Mouse (Mus musculus) liver, embryonic 16.5 days (tissue): Measurements from ENCODE around the gene Prkar2a. TPM values are rescaled to one million over a fixed set of nuclear protein-coding genes. Genes with fewer than 3 reads are reported as not detected.
A peak's percentile ranks its signal among the peaks of the same experiment; 100 is the strongest.

ENCODE experiments used
- ATAC-seq: fragments of 200-750 bp; cut with Nextera tagmentation; 2 replicates; pipeline ENCODE4 v1.8.0; 2017; ENCODE audit warnings: low read depth, mild to moderate bottlenecking, moderate number of reproducible peaks, moderate library complexity
- H3K27ac ChIP-seq: fragments of 300-500 bp; sonication (generic); 2 replicates; pipeline ENCODE4 v1.5.1; 2014; ENCODE audit warnings: mild to moderate bottlenecking, low read length
- H3K27me3 ChIP-seq: fragments of 300-500 bp; sonication (generic); 2 replicates; pipeline ENCODE4 v1.6.1; 2014; ENCODE audit warnings: low read depth, low read length, mixed read lengths; ENCODE audit not compliant: control insufficient read depth, insufficient read depth
- H3K36me3 ChIP-seq: fragments of 300-500 bp; sonication (generic); 2 replicates; pipeline ENCODE4 v1.6.1; 2014; ENCODE audit warnings: mild to moderate bottlenecking; ENCODE audit not compliant: control insufficient read depth, insufficient read depth
- H3K4me1 ChIP-seq: fragments of 300-500 bp; sonication (generic); 2 replicates; pipeline ENCODE4 v1.6.1; 2014; ENCODE audit warnings: low read depth, low read length, mixed read lengths; ENCODE audit not compliant: control insufficient read depth
- H3K4me2 ChIP-seq: fragments of 300-500 bp; sonication (generic); 2 replicates; pipeline ENCODE4 v1.6.1; 2014; ENCODE audit warnings: low read depth, low read length, mixed read lengths
- H3K4me3 ChIP-seq: fragments of 300-500 bp; sonication (generic); 2 replicates; pipeline ENCODE4 v1.5.1; 2014; ENCODE audit warnings: low read depth, mild to moderate bottlenecking, low read length
- H3K9ac ChIP-seq: fragments of 300-500 bp; sonication (generic); 2 replicates; pipeline ENCODE4 v1.6.1; 2014; ENCODE audit warnings: low read depth, low read length
- H3K9me3 ChIP-seq: fragments of 300-500 bp; sonication (generic); replicated peaks from 2 replicates; pipeline ENCODE4 v1.6.1; 2016; ENCODE audit warnings: low read length; ENCODE audit not compliant: control insufficient read depth
- WGBS: fragments of 180-500 bp; shearing (Covaris S2); extraction: QIAGEN DNeasy Blood & Tissue Kit; methylation state at CpG from one replicate; pipeline ENCODE4 v1.1.7; 2014; ENCODE audit not compliant: insufficient replicate concordance; 5-methylcytosine and 5-hydroxymethylcytosine counted together
- polyA plus RNA-seq: library from polyadenylated mRNA; unstranded; fragments of >200 nt; fragmentation: Nextera tagmentation; extraction: Ambion mirVana; gene quantifications from 2 replicates; pipeline ENCODE4 v1.2.1, GENCODE M21; 2015

The Prkar2a gene
- polyA plus RNA-seq, 1 experiment from 2014 or later, result 8.8 TPM

DNA sequence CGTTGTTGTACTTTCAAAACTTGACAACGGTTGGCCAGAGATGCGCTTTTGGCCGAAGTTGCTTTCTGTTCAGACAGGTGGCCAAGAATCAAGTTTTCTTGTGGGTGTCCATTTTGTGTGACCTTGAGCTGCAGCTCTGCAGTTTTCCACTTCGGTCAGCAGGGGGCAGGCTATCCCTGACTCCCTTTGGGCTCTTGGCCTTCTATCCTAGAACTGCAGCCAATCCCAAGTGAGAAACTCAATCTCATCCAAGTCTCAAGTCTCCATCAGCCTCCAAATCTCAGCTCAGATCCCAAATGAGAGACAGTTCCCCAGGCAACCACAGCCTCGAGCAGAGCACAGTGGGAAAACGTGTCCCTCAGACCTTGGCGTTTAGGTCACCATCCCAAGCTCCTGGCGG is 64.2 kb downstream of the Prkar2a start:
- H3K9ac ChIP-seq, result no peak overlapping the region
- no peaks in the 10 kb centered on the region for H3K36me3 ChIP-seq
- H3K27ac ChIP-seq, result no peak overlapping the region
- 61% methylated on average over 9 of the region's 9 CpGs for WGBS
- no peak overlapping the region for H3K4me3 ChIP-seq
- H3K4me2 ChIP-seq, result no peak overlapping the region
- H3K9me3 ChIP-seq, result no peaks in the 10 kb centered on the region
- no peaks in the 10 kb centered on the region for H3K27me3 ChIP-seq
- H3K4me1 ChIP-seq, result peaks cover under 1% of the 10 kb centered on the region; the same call in 1 of the 2 replicates
- ATAC-seq, result no peak

DNA sequence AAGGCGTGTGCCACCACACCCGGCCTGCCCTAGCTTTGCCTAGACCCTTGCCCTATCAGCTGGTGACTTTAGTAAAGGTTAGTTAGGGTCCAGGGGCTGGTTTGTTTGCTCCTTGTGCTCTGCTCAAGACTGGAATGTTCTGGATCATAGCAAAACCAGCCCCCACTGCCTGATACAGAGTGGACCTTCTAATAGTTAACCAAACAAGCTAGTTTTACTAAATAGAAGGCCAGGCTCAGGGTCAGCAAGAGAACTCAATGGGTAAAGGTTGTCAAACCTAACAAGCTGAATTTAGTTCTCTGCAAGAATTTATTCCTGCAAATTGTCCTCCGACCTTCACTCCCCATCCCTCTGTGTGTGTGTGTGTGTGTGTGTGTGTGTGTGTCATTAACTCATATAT is 64.9 kb downstream of the Prkar2a start:
- no peak for ATAC-seq
- Histone ChIP-seq H3K27ac (no peak overlapping the region), H3K4me1 (no peaks in the 10 kb centered on the region), H3K9ac (no peak overlapping the region), H3K36me3 (no peaks in the 10 kb centered on the region), H3K27me3 (no peaks in the 10 kb centered on the region), H3K4me2 (no peak overlapping the region), H3K4me3 (no peak overlapping the region), H3K9me3 (no peaks in the 10 kb centered on the region)
- 68% methylated on average over 3 of the region's 3 CpGs for WGBS

DNA sequence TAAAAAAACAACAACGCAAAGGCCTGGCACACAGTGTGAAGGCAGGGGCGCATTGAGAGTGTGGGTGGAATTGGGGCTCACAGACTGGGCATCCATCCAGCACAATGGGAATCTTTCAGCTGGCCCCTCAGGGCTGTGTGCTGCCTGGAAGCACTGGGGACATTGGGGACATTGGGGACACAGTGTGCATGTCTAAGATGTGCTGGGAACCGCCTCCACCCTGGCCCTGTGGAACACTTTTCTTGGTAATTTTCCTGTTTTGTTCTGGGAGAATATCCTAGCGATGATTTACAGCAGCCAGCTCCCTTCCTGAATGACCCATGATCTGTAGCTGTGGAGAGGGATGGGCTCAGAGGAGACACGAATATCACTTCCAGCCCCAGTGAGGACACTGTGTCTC is 65.3 kb downstream of the Prkar2a start:
- Histone ChIP-seq H3K9me3 (no peaks in the 10 kb centered on the region), H3K4me2 (no peak overlapping the region), H3K4me1 (no peaks in the 10 kb centered on the region), H3K27ac (no peak overlapping the region), H3K27me3 (no peaks in the 10 kb centered on the region), H3K9ac (no peak overlapping the region), H3K36me3 (no peaks in the 10 kb centered on the region), H3K4me3 (no peak overlapping the region)
- 74% methylated on average over 5 of the region's 5 CpGs for WGBS
- ATAC-seq, result no peak

DNA sequence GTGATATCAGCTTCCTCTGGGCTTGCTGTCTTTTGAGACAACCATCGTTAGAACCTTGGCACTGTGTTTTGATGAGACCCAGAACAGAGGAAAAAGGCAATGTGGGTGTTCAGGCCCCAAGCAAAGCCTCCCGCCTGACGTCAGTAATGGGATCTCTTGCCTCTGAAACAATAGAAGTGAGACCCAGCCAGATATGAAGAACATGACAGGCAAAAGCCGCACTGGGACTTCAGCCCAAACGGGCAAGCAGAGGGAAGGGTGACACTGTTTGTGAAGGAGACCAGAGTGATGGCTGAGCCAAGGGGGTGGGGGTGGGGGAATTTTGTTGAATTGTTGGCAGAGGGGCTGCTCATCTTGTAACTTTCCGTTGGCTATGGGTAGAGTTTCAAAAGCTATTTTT is 68.3 kb downstream of the Prkar2a start:
- Histone ChIP-seq H3K9ac (no peak overlapping the region), H3K4me3 (no peak overlapping the region), H3K9me3 (no peaks in the 10 kb centered on the region), H3K4me2 (no peak overlapping the region), H3K27me3 (no peaks in the 10 kb centered on the region), H3K36me3 (no peaks in the 10 kb centered on the region), H3K27ac (no peak overlapping the region), H3K4me1 (no peaks in the 10 kb centered on the region)
- no peak for ATAC-seq
- WGBS, result 57% methylated on average over 6 of the region's 6 CpGs

DNA sequence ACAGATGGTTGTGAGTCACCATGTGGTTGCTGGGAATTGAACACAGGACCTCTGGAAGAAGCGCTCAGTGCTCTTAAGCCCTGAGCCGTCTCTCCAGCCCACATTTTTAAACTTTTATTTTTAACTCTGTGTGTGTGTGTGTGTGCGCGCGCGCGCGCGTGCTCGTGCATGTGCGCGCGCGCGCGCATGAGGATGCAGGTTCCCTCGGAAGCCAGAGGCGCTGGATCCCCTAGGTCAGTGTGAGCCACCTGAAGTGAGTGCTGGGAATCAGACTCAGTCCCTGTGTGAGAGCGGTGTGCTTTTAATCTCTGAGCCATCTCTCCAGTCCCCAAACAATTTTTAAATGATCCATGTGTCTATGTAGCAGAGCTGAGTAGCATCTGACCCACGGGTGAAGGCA is 70.0 kb downstream of the Prkar2a start:
- Histone ChIP-seq H3K4me3 (no peak overlapping the region), H3K4me2 (no peak overlapping the region), H3K36me3 (no peaks in the 10 kb centered on the region), H3K9me3 (no peaks in the 10 kb centered on the region), H3K27ac (no peak overlapping the region), H3K27me3 (no peaks in the 10 kb centered on the region), H3K9ac (no peak overlapping the region), H3K4me1 (no peaks in the 10 kb centered on the region)
- no peak for ATAC-seq
- WGBS, result 92% methylated on average over 20 of the region's 20 CpGs

DNA sequence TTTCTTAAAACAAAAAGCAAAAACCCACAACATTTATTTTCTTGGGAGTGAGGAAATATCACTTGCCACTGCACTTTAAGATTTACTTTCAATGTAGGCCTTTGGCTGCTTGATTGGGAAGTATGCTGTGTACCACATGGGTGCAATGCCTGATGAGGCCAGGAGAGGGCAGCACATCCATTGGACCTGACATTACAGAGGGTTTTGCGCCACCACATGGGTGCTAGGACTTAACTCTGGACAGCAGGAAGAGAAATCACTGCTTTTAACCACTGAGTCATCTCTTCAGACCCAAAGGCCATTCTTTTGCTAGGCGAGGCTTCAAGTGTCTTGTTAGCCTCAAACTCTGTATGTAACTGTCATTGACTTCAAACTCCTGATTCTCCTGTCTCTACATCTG is 70.7 kb downstream of the Prkar2a start:
- ATAC-seq, result no peak
- no peaks in the 10 kb centered on the region for H3K36me3 ChIP-seq
- no peaks in the 10 kb centered on the region for H3K27me3 ChIP-seq
- no peak overlapping the region for H3K4me3 ChIP-seq
- H3K4me1 ChIP-seq, result no peaks in the 10 kb centered on the region
- H3K4me2 ChIP-seq, result no peak overlapping the region
- no peak overlapping the region for H3K9ac ChIP-seq
- H3K9me3 ChIP-seq, result no peaks in the 10 kb centered on the region
- no peak overlapping the region for H3K27ac ChIP-seq
- WGBS, result 68% methylated on average over 2 of the region's 2 CpGs

DNA sequence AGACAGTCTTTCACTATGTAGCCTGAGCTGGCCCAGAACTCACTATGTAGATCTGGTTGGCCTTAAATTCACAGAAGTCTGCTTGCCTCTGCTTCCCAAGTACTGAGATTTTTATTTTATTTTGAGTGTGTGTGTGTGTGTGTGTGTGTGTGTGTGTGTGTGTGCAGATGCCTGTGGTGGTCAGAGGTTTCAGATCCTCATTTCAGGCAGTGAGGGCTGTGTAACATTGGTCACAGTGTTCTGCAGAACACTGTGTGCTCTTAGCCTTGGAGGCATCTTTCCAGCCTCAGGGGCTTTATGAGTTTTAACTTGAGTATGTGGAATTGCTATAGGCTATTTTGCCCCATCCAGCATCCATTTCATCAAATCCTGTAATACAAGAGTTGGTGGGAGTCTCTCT is 72.4 kb downstream of the Prkar2a start:
- Histone ChIP-seq H3K27me3 (no peaks in the 10 kb centered on the region), H3K4me3 (no peak overlapping the region), H3K9ac (no peak overlapping the region), H3K9me3 (no peaks in the 10 kb centered on the region), H3K4me2 (no peak overlapping the region), H3K4me1 (no peaks in the 10 kb centered on the region; the same call in 1 of the 2 replicates), H3K36me3 (no peaks in the 10 kb centered on the region), H3K27ac (no peak overlapping the region)
- ATAC-seq, result no peak

DNA sequence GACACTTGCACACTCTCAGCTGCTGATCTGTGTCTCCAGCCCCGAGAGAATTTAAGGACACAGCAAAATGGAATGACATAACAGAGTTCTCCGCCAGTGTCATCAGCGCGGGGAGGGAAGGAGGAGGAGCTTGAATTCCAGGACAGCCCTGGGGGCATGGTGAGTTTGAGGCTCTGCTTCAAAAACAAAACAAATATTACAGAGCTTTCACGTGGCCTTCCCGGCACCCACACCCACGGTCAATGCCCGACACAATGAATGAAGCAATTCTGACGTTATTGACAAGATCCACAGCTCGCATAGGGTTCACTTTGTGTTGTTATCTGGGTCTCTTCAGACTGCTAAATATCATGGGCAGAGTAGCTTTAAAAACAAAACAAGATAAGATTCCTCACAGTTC is 75.9 kb downstream of the Prkar2a start:
- Histone ChIP-seq H3K27ac (no peak overlapping the region), H3K4me2 (no peak overlapping the region), H3K4me3 (no peak overlapping the region), H3K9me3 (no peaks in the 10 kb centered on the region), H3K9ac (no peak overlapping the region), H3K4me1 (no peaks in the 10 kb centered on the region; the same call in 1 of the 2 replicates), H3K27me3 (no peaks in the 10 kb centered on the region), H3K36me3 (no peaks in the 10 kb centered on the region)
- 44% methylated on average over 10 of the region's 10 CpGs for WGBS
- ATAC-seq, result no peak

DNA sequence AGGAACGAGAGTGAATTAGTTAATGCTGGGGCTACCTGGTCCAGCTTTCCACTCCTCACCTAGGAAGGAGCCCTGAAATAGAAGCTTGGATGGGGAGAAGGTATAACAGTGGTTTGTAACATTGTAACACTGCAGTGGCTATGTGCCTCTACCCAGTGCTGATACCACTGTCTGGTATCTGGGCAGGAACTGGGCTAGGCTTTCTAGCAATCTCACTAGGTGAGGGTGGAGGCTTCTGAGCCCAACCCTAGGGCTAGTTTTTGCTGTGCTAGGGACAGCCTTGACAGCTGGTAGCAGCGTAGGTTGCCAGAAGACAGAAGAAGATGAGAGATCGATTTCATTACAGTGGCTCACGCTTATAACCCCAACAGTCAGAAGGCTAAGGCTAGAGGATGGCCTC is 87.5 kb downstream of the Prkar2a start:
- Histone ChIP-seq H3K36me3 (no peaks in the 10 kb centered on the region), H3K9ac (no peak overlapping the region), H3K9me3 (no peaks in the 10 kb centered on the region), H3K27ac (no peak overlapping the region), H3K4me3 (no peak overlapping the region), H3K4me1 (peaks cover 17% of the 10 kb centered on the region), H3K27me3 (no peaks in the 10 kb centered on the region), H3K4me2 (0 out of 2 replicates have a peak overlapping the region, but pooled peaks have one; percentile 14)
- peak; percentile 78 for ATAC-seq
- 67% methylated on average over 4 of the region's 4 CpGs for WGBS

DNA sequence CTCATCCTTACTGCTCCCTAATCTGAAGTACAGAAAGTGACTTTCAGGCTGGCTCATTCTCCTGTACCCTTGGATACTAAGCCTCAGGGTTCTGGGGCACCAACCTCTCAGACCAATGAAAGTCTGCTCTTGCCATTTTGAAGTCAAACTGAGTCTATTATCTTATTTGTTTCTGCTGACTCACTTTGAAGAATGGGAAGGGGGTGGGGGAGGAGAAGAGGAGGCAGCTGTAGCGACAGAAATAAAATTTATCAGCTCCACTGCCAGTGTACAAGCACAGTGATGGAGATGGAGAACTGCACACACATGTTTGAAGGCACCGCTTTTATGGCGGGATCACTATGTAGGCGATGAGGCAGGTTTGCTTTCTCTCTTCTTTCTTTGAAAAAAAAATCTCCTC is 88.2 kb downstream of the Prkar2a start:
- Histone ChIP-seq H3K9ac (no peak overlapping the region), H3K4me3 (no peak overlapping the region), H3K4me2 (0 out of 2 replicates have a peak overlapping the region, but pooled peaks have one; percentile 14), H3K36me3 (no peaks in the 10 kb centered on the region), H3K27ac (no peak overlapping the region), H3K9me3 (no peaks in the 10 kb centered on the region), H3K4me1 (peaks cover 17% of the 10 kb centered on the region), H3K27me3 (no peaks in the 10 kb centered on the region)
- ATAC-seq, result peak; percentile 53; the same call in 1 of the 2 replicates
- 46% methylated on average over 4 of the region's 4 CpGs for WGBS
